Mouse (Mus musculus): ENCODE measurements around the gene Dlx6. TPM values are rescaled to one million over a fixed set of nuclear protein-coding genes. Genes with fewer than 3 reads are reported as not detected.
A peak's percentile ranks its signal among the peaks of the same experiment; 100 is the strongest.

The Dlx6 gene
- polyA plus RNA-seq, 1 experiment from 2014 or later = not detected

- no peaks in the 10 kb centered on the region for H3K9me3 ChIP-seq (replicated peaks)
- no peak overlapping the region for H3K27ac ChIP-seq (replicated peaks)
- H3K4me3 ChIP-seq (replicated peaks) = no peak overlapping the region
- H3K27me3 ChIP-seq (replicated peaks) = no peaks in the 10 kb centered on the region
- no peaks in the 10 kb centered on the region for H3K36me3 ChIP-seq
- no peak overlapping the region for H3K4me2 ChIP-seq
- 0 out of 2 replicates have a peak, but pooled peaks have one; percentile 80 for ATAC-seq (ENCODE audit: low FRiP score)
- WGBS = 39% methylated on average over 5 of the region's 5 CpGs
- no peaks in the 10 kb centered on the region for H3K4me1 ChIP-seq
- H3K9ac ChIP-seq (replicated peaks) = no peak overlapping the region
These were observed 51.9 kb downstream of the Dlx6 start for GRCm38 (mm10) chr6:6914849-6915525.

DNA sequence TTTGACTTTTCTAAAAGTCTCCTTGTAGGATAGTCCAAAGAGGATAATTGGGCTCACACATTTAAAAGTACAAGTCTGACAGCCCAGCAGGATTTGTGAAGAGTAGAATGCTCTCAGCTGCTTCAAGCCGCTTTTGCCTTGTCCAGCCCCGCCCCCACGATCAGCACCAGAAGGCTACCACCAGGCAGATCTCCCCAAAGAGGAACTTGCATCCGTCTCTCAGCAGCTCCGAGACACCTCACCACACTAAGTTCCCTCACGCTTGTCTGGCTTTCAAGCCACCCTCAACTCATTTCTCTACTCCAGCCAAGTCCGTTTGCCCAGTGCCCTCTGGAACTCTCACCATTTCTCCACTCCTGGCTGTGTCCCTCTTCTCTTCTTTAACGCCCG lies 52.4 kb downstream of the Dlx6 start:
- Histone ChIP-seq H3K9ac (replicated peaks) (no peak overlapping the region), H3K4me2 (no peak overlapping the region), H3K4me3 (replicated peaks) (no peak overlapping the region), H3K27me3 (replicated peaks) (no peaks in the 10 kb centered on the region), H3K36me3 (no peaks in the 10 kb centered on the region), H3K4me1 (no peaks in the 10 kb centered on the region), H3K9me3 (replicated peaks) (no peaks in the 10 kb centered on the region), H3K27ac (replicated peaks) (no peak overlapping the region)
- WGBS = 58% methylated on average over 9 of the region's 9 CpGs
- no peak for ATAC-seq (ENCODE audit: low FRiP score)

- Histone ChIP-seq H3K36me3 (no peaks in the 10 kb centered on the region), H3K9me3 (replicated peaks) (no peaks in the 10 kb centered on the region), H3K27ac (replicated peaks) (no peak overlapping the region), H3K4me3 (replicated peaks) (no peak overlapping the region), H3K27me3 (replicated peaks) (no peaks in the 10 kb centered on the region), H3K4me2 (no peak overlapping the region), H3K4me1 (no peaks in the 10 kb centered on the region), H3K9ac (replicated peaks) (no peak overlapping the region)
- WGBS = 95% methylated on average over 4 of the region's 4 CpGs
- no peak for ATAC-seq (ENCODE audit: low FRiP score)
These were observed 54.2 kb downstream of the Dlx6 start for GRCm38 (mm10) chr6:6917334-6917733.

Other genes starting within 250 kb of the Dlx6 start
- 0.41 and 0.83 TPM in 2 replicates for gene Dlx5, start 18.8 kb downstream of the Dlx6 start, polyA plus RNA-seq (2015; fragmentation: Nextera tagmentation; extraction: Ambion mirVana)
- 7.3 and 7.4 TPM in 2 replicates for gene Sdhaf3, start 92.7 kb downstream of the Dlx6 start, polyA plus RNA-seq (2015; fragmentation: Nextera tagmentation; extraction: Ambion mirVana)